Mouse (Mus musculus): Measurements from ENCODE around the gene Rhoa. TPM values are rescaled to one million over a fixed set of nuclear protein-coding genes. Genes with fewer than 3 reads are reported as not detected.

Gene Rhoa
- polyA plus RNA-seq, 1 experiment from 2014 or later = 290 TPM

- DNase-seq (ENCODE audit: extremely low spot score, low spot score) = no peak
- WGBS = 93% methylated on average over 4 of the region's 4 CpGs
- no peaks in the 10 kb centered on the region for H3K9me3 ChIP-seq
- peaks cover 51% of the 10 kb centered on the region for H3K36me3 ChIP-seq (replicated peaks)
- H3K27me3 ChIP-seq (ENCODE audit: poor library complexity, severe bottlenecking) = no peaks in the 10 kb centered on the region
- no peak overlapping the region for H3K27ac ChIP-seq
- H3K4me3 ChIP-seq = no peak overlapping the region
- H3K4me1 ChIP-seq = peaks cover 21% of the 10 kb centered on the region
Measured at GRCm38 (mm10) chr9:108349727-108350126, 43.8 kb downstream of the Rhoa start.

GRCm38 (mm10) chr9:108378234-108378633, 72.3 kb downstream of the Rhoa start:
- Histone ChIP-seq H3K36me3 (replicated peaks) (peaks cover 96% of the 10 kb centered on the region), H3K27me3 (ENCODE audit: poor library complexity, severe bottlenecking) (no peaks in the 10 kb centered on the region), H3K4me1 (no peaks in the 10 kb centered on the region), H3K27ac (no peak overlapping the region), H3K9me3 (no peaks in the 10 kb centered on the region), H3K4me3 (no peak overlapping the region)
- 93% methylated on average over 9 of the region's 9 CpGs for WGBS
- DNase-seq (ENCODE audit: extremely low spot score, low spot score) = no peak

- no peaks in the 10 kb centered on the region for H3K4me1 ChIP-seq
- H3K4me3 ChIP-seq = no peak overlapping the region
- WGBS = 97% methylated on average over 5 of the region's 5 CpGs
- H3K27me3 ChIP-seq (ENCODE audit: poor library complexity, severe bottlenecking) = no peaks in the 10 kb centered on the region
- H3K36me3 ChIP-seq (replicated peaks) = peaks cover 96% of the 10 kb centered on the region
- H3K9me3 ChIP-seq = no peaks in the 10 kb centered on the region
- H3K27ac ChIP-seq = no peak overlapping the region
- no peak for DNase-seq (ENCODE audit: extremely low spot score, low spot score)
Measured at GRCm38 (mm10) chr9:108378736-108379135, 72.8 kb downstream of the Rhoa start.

GRCm38 (mm10) chr9:108379294-108379693, 73.4 kb downstream of the Rhoa start:
- Histone ChIP-seq H3K9me3 (no peaks in the 10 kb centered on the region), H3K27ac (no peak overlapping the region), H3K4me3 (no peak overlapping the region), H3K4me1 (no peaks in the 10 kb centered on the region), H3K36me3 (replicated peaks) (peaks cover 96% of the 10 kb centered on the region), H3K27me3 (ENCODE audit: poor library complexity, severe bottlenecking) (no peaks in the 10 kb centered on the region)
- WGBS = 92% methylated on average over 4 of the region's 4 CpGs
- no peak for DNase-seq (ENCODE audit: extremely low spot score, low spot score)

GRCm38 (mm10) chr9:108381382-108381781, 75.5 kb downstream of the Rhoa start:
- no peaks in the 10 kb centered on the region for H3K9me3 ChIP-seq
- WGBS = 96% methylated on average over 9 of the region's 9 CpGs
- H3K36me3 ChIP-seq (replicated peaks) = peaks cover 96% of the 10 kb centered on the region
- no peak overlapping the region for H3K4me3 ChIP-seq
- H3K4me1 ChIP-seq = no peaks in the 10 kb centered on the region
- no peak for DNase-seq (ENCODE audit: extremely low spot score, low spot score)
- no peaks in the 10 kb centered on the region for H3K27me3 ChIP-seq (ENCODE audit: poor library complexity, severe bottlenecking)
- no peak overlapping the region for H3K27ac ChIP-seq

GRCm38 (mm10) chr9:108385006-108385405, 79.1 kb downstream of the Rhoa start:
- Histone ChIP-seq H3K27ac (no peak overlapping the region), H3K4me3 (no peak overlapping the region), H3K4me1 (no peaks in the 10 kb centered on the region), H3K27me3 (ENCODE audit: poor library complexity, severe bottlenecking) (no peaks in the 10 kb centered on the region), H3K9me3 (no peaks in the 10 kb centered on the region), H3K36me3 (replicated peaks) (peaks cover 95% of the 10 kb centered on the region)
- WGBS = 73% methylated on average over 7 of the region's 7 CpGs
- no peak for DNase-seq (ENCODE audit: extremely low spot score, low spot score)

GRCm38 (mm10) chr9:108386816-108387215, 80.9 kb downstream of the Rhoa start:
- Histone ChIP-seq H3K4me3 (no peak overlapping the region), H3K9me3 (no peaks in the 10 kb centered on the region), H3K27ac (no peak overlapping the region), H3K4me1 (no peaks in the 10 kb centered on the region), H3K27me3 (ENCODE audit: poor library complexity, severe bottlenecking) (no peaks in the 10 kb centered on the region), H3K36me3 (replicated peaks) (peaks cover 95% of the 10 kb centered on the region)
- DNase-seq (ENCODE audit: extremely low spot score, low spot score) = no peak
- 88% methylated on average over 4 of the region's 4 CpGs for WGBS

Other genes starting within 250 kb of the Rhoa start
- gene Mst1, start 225.7 kb upstream of the Rhoa start, polyA plus RNA-seq (2016; fragmentation: Nextera tagmentation; extraction: Ambion mirVana) = 0.73 and 0.81 TPM in 2 replicates
- 32.8 and 36.2 TPM in 2 replicates for gene Rnf123, start 222.8 kb upstream of the Rhoa start, polyA plus RNA-seq (2016; fragmentation: Nextera tagmentation; extraction: Ambion mirVana)
- 74.1 and 79.4 TPM in 2 replicates for gene Apeh, start 211.5 kb upstream of the Rhoa start, polyA plus RNA-seq (2016; fragmentation: Nextera tagmentation; extraction: Ambion mirVana)
- 0.82 and 1.2 TPM in 2 replicates for gene Bsn, start 115.7 kb upstream of the Rhoa start, polyA plus RNA-seq (2016; fragmentation: Nextera tagmentation; extraction: Ambion mirVana)
- 74.0 and 76.4 TPM in 2 replicates for gene Dag1, start 42.2 kb upstream of the Rhoa start, polyA plus RNA-seq (2016; fragmentation: Nextera tagmentation; extraction: Ambion mirVana)
- 31.6 and 34.3 TPM in 2 replicates for gene Nicn1, start 15.7 kb upstream of the Rhoa start, polyA plus RNA-seq (2016; fragmentation: Nextera tagmentation; extraction: Ambion mirVana)
- gene Amt, start 9.3 kb upstream of the Rhoa start, polyA plus RNA-seq (2016; fragmentation: Nextera tagmentation; extraction: Ambion mirVana) = 34.8 and 40.0 TPM in 2 replicates
- gene Tcta, start within 50 bp of the Rhoa start, polyA plus RNA-seq (2016; fragmentation: Nextera tagmentation; extraction: Ambion mirVana) = 13.4 and 13.8 TPM in 2 replicates
- 806 and 868 TPM in 2 replicates for gene Gpx1, start 32.8 kb downstream of the Rhoa start, polyA plus RNA-seq (2016; fragmentation: Nextera tagmentation; extraction: Ambion mirVana)
- gene Usp4, start 41.7 kb downstream of the Rhoa start, polyA plus RNA-seq (2016; fragmentation: Nextera tagmentation; extraction: Ambion mirVana) = 132 and 133 TPM in 2 replicates
- 0.60 and 0.65 TPM in 2 replicates for gene 1700102P08Rik, start 86.7 kb downstream of the Rhoa start, polyA plus RNA-seq (2016; fragmentation: Nextera tagmentation; extraction: Ambion mirVana)
- gene Ccdc36, start 122.4 kb downstream of the Rhoa start, polyA plus RNA-seq (2016; fragmentation: Nextera tagmentation; extraction: Ambion mirVana) = 0.57 and 0.97 TPM in 2 replicates
- not detected in 2 replicates for gene BC048562, start 130.4 kb downstream of the Rhoa start, polyA plus RNA-seq (2016; fragmentation: Nextera tagmentation; extraction: Ambion mirVana)
- gene Ccdc71, start 154.4 kb downstream of the Rhoa start, polyA plus RNA-seq (2016; fragmentation: Nextera tagmentation; extraction: Ambion mirVana) = 53.6 and 54.1 TPM in 2 replicates
- gene Klhdc8b, start 155.5 kb downstream of the Rhoa start, polyA plus RNA-seq (2016; fragmentation: Nextera tagmentation; extraction: Ambion mirVana) = 33.1 and 40.3 TPM in 2 replicates
- 34.8 and 40.8 TPM in 2 replicates for gene Lamb2, start 173.6 kb downstream of the Rhoa start, polyA plus RNA-seq (2016; fragmentation: Nextera tagmentation; extraction: Ambion mirVana)
- gene Usp19, start 184.5 kb downstream of the Rhoa start, polyA plus RNA-seq (2016; fragmentation: Nextera tagmentation; extraction: Ambion mirVana) = 76.1 and 79.9 TPM in 2 replicates
- gene Qars, start 201.6 kb downstream of the Rhoa start, polyA plus RNA-seq (2016; fragmentation: Nextera tagmentation; extraction: Ambion mirVana) = 113 and 117 TPM in 2 replicates
- 160 and 164 TPM in 2 replicates for gene Qrich1, start 210.7 kb downstream of the Rhoa start, polyA plus RNA-seq (2016; fragmentation: Nextera tagmentation; extraction: Ambion mirVana)

Data from forebrain, embryonic 10.5 days (tissue).